Mouse (Mus musculus): ENCODE measurements around the gene Skap1. TPM values are rescaled to one million over a fixed set of nuclear protein-coding genes. Genes with fewer than 3 reads are reported as not detected.

Gene Skap1
- polyA plus RNA-seq, 1 experiment, result 3.3 TPM

GRCm38 (mm10) chr11:96531757-96532433, 67.5 kb downstream of the Skap1 start:
- no peak for DNase-seq
- H3K27me3 ChIP-seq (replicated peaks; ENCODE audit: control insufficient read depth, insufficient read depth, low read length), result no peaks in the 10 kb centered on the region; the same call in 1 of the 2 replicates
- no peak overlapping the region for H3K27ac ChIP-seq (ENCODE audit: insufficient read depth, low read depth, low read length)
- 57% methylated on average over 13 of the region's 13 CpGs for WGBS
- H3K4me1 ChIP-seq (ENCODE audit: control insufficient read depth, insufficient read depth, low read length), result 0 out of 2 replicates have a peak, but pooled peaks cover 3% of the 10 kb centered on the region
- TF ChIP-seq CTCF (conservative IDR thresholded peaks at IDR 0.05; ENCODE audit: insufficient read depth, insufficient read length, low read depth, low read length) (no peak), POLR2A (IDR thresholded peaks at IDR 0.05; ENCODE audit: low read depth, low read length) (no peak)
- no peaks in the 10 kb centered on the region for H3K36me3 ChIP-seq (ENCODE audit: control insufficient read depth, insufficient read depth, low read length)
- no peak overlapping the region for H3K4me3 ChIP-seq (ENCODE audit: insufficient read depth, low read depth, low read length)

- peaks cover 3% of the 10 kb centered on the region; the same call in 1 of the 2 replicates for H3K4me1 ChIP-seq (ENCODE audit: control insufficient read depth, insufficient read depth, low read length)
- H3K36me3 ChIP-seq (ENCODE audit: control insufficient read depth, insufficient read depth, low read length), result no peaks in the 10 kb centered on the region
- H3K27me3 ChIP-seq (replicated peaks; ENCODE audit: control insufficient read depth, insufficient read depth, low read length), result no peaks in the 10 kb centered on the region; the same call in 1 of the 2 replicates
- 86% methylated on average over 2 of the region's 2 CpGs for WGBS
- no peak for DNase-seq
- TF ChIP-seq CTCF (conservative IDR thresholded peaks at IDR 0.05; ENCODE audit: insufficient read depth, insufficient read length, low read depth, low read length) (no peak), POLR2A (IDR thresholded peaks at IDR 0.05; ENCODE audit: low read depth, low read length) (no peak)
- H3K4me3 ChIP-seq (ENCODE audit: insufficient read depth, low read depth, low read length), result no peak overlapping the region
- no peak overlapping the region for H3K27ac ChIP-seq (ENCODE audit: insufficient read depth, low read depth, low read length)
These were observed 70.1 kb downstream of the Skap1 start for GRCm38 (mm10) chr11:96534531-96534930.

- no peak overlapping the region for H3K4me3 ChIP-seq (ENCODE audit: insufficient read depth, low read depth, low read length)
- H3K4me1 ChIP-seq (ENCODE audit: control insufficient read depth, insufficient read depth, low read length), result peaks cover 3% of the 10 kb centered on the region; the same call in 1 of the 2 replicates
- no peaks in the 10 kb centered on the region; the same call in 1 of the 2 replicates for H3K27me3 ChIP-seq (replicated peaks; ENCODE audit: control insufficient read depth, insufficient read depth, low read length)
- no peak overlapping the region for H3K27ac ChIP-seq (ENCODE audit: insufficient read depth, low read depth, low read length)
- WGBS, result 20% methylated on average over 5 of the region's 5 CpGs
- TF ChIP-seq POLR2A (IDR thresholded peaks at IDR 0.05; ENCODE audit: low read depth, low read length), result no peak
- TF ChIP-seq CTCF (conservative IDR thresholded peaks at IDR 0.05; ENCODE audit: insufficient read depth, insufficient read length, low read depth, low read length), result peak; percentile 56
- DNase-seq, result peak; percentile 66
- no peaks in the 10 kb centered on the region for H3K36me3 ChIP-seq (ENCODE audit: control insufficient read depth, insufficient read depth, low read length)
These were observed 71.8 kb downstream of the Skap1 start for GRCm38 (mm10) chr11:96536146-96536545.

- Histone ChIP-seq H3K27me3 (replicated peaks; ENCODE audit: control insufficient read depth, insufficient read depth, low read length) (no peaks in the 10 kb centered on the region; the same call in 1 of the 2 replicates), H3K4me1 (ENCODE audit: control insufficient read depth, insufficient read depth, low read length) (peaks cover 6% of the 10 kb centered on the region; the same call in 1 of the 2 replicates), H3K27ac (ENCODE audit: insufficient read depth, low read depth, low read length) (peak overlapping the region; percentile 93), H3K4me3 (ENCODE audit: insufficient read depth, low read depth, low read length) (no peak overlapping the region), H3K36me3 (ENCODE audit: control insufficient read depth, insufficient read depth, low read length) (no peaks in the 10 kb centered on the region)
- no peak for TF ChIP-seq CTCF (conservative IDR thresholded peaks at IDR 0.05; ENCODE audit: insufficient read depth, insufficient read length, low read depth, low read length)
- no peak for TF ChIP-seq POLR2A (IDR thresholded peaks at IDR 0.05; ENCODE audit: low read depth, low read length)
- DNase-seq, result peak; percentile 45
- WGBS, result 60% methylated on average over 7 of the region's 7 CpGs
These were observed 77.6 kb downstream of the Skap1 start for GRCm38 (mm10) chr11:96542003-96542402.

- H3K4me3 ChIP-seq (ENCODE audit: insufficient read depth, low read depth, low read length), result no peak overlapping the region
- peaks cover 6% of the 10 kb centered on the region; the same call in 1 of the 2 replicates for H3K4me1 ChIP-seq (ENCODE audit: control insufficient read depth, insufficient read depth, low read length)
- H3K27ac ChIP-seq (ENCODE audit: insufficient read depth, low read depth, low read length), result peak overlapping the region; percentile 98
- DNase-seq, result peak; percentile 91
- H3K36me3 ChIP-seq (ENCODE audit: control insufficient read depth, insufficient read depth, low read length), result no peaks in the 10 kb centered on the region
- no peaks in the 10 kb centered on the region; the same call in 1 of the 2 replicates for H3K27me3 ChIP-seq (replicated peaks; ENCODE audit: control insufficient read depth, insufficient read depth, low read length)
- no peak for TF ChIP-seq POLR2A (IDR thresholded peaks at IDR 0.05; ENCODE audit: low read depth, low read length)
- no peak for TF ChIP-seq CTCF (conservative IDR thresholded peaks at IDR 0.05; ENCODE audit: insufficient read depth, insufficient read length, low read depth, low read length)
- WGBS, result 36% methylated on average over 7 of the region's 7 CpGs
These were observed 78.2 kb downstream of the Skap1 start for GRCm38 (mm10) chr11:96542561-96542960.

- H3K27ac ChIP-seq (ENCODE audit: insufficient read depth, low read depth, low read length), result 0 out of 2 replicates have a peak overlapping the region, but pooled peaks have one; percentile 46
- no peaks in the 10 kb centered on the region; the same call in 1 of the 2 replicates for H3K27me3 ChIP-seq (replicated peaks; ENCODE audit: control insufficient read depth, insufficient read depth, low read length)
- no peak for DNase-seq
- no peak overlapping the region for H3K4me3 ChIP-seq (ENCODE audit: insufficient read depth, low read depth, low read length)
- H3K36me3 ChIP-seq (ENCODE audit: control insufficient read depth, insufficient read depth, low read length), result no peaks in the 10 kb centered on the region
- WGBS, result 46% methylated on average over 8 of the region's 8 CpGs
- peaks cover 6% of the 10 kb centered on the region; the same call in 1 of the 2 replicates for H3K4me1 ChIP-seq (ENCODE audit: control insufficient read depth, insufficient read depth, low read length)
- TF ChIP-seq POLR2A (IDR thresholded peaks at IDR 0.05; ENCODE audit: low read depth, low read length) (no peak), CTCF (conservative IDR thresholded peaks at IDR 0.05; ENCODE audit: insufficient read depth, insufficient read length, low read depth, low read length) (no peak)
These were observed 82.0 kb downstream of the Skap1 start for GRCm38 (mm10) chr11:96546428-96546827.

GRCm38 (mm10) chr11:96550960-96551703, 86.7 kb downstream of the Skap1 start:
- peak; percentile 61 for DNase-seq
- TF ChIP-seq POLR2A (IDR thresholded peaks at IDR 0.05; ENCODE audit: low read depth, low read length) (no peak), CTCF (conservative IDR thresholded peaks at IDR 0.05; ENCODE audit: insufficient read depth, insufficient read length, low read depth, low read length) (no peak)
- H3K4me1 ChIP-seq (ENCODE audit: control insufficient read depth, insufficient read depth, low read length), result no peaks in the 10 kb centered on the region; the same call in 1 of the 2 replicates
- WGBS, result 48% methylated on average over 9 of the region's 9 CpGs
- no peaks in the 10 kb centered on the region for H3K36me3 ChIP-seq (ENCODE audit: control insufficient read depth, insufficient read depth, low read length)
- H3K27me3 ChIP-seq (replicated peaks; ENCODE audit: control insufficient read depth, insufficient read depth, low read length), result no peaks in the 10 kb centered on the region
- peak overlapping the region; percentile 9; the same call in 1 of the 2 replicates for H3K27ac ChIP-seq (ENCODE audit: insufficient read depth, low read depth, low read length)
- H3K4me3 ChIP-seq (ENCODE audit: insufficient read depth, low read depth, low read length), result no peak overlapping the region
